Mouse (Mus musculus): ENCODE data around the gene Vmn1r82.

The Vmn1r82 gene

GRCm38 (mm10) chr7:12300130-12300529, at the start of gene Vmn1r82:
TSS of gene Vmn1r82 (plus strand) at chr7:12300430.
- no peak for DNase-seq

- no peak for DNase-seq
Observed at GRCm38 (mm10) chr7:12268169-12268568, 32.1 kb upstream of the Vmn1r82 start, which contains the start of gene Vmn1r81. TSS of gene Vmn1r81 (minus strand) at chr7:12268269.

GRCm38 (mm10) chr7:12329381-12329780, 29.2 kb downstream of the Vmn1r82 start, which contains the start of gene Vmn1r83:
TSS of gene Vmn1r83 (minus strand) at chr7:12329481.
- DNase-seq, result no peak
